Mouse (Mus musculus) cerebellum, adult 2 months (tissue): Measurements from ENCODE around the gene Slc7a1.

Source experiments
- CTCF ChIP-seq: fragments of 200-500 bp; IDR thresholded peaks from 2 replicates; pipeline ENCODE4 v1.5.1; 2011; ENCODE audit warnings: low read depth, mild to moderate bottlenecking, control low read depth, low read length, moderate library complexity, borderline replicate concordance; ENCODE audit not compliant: insufficient read depth
- POLR2A ChIP-seq: fragments of 200-500 bp; IDR thresholded peaks from 2 replicates; pipeline ENCODE4 v1.6.1; 2011; ENCODE audit warnings: low read length, control low read depth, borderline replicate concordance; ENCODE audit not compliant: insufficient read depth

GRCm38 (mm10) chr5:148412504-148412903 lies 12.8 kb upstream of the Slc7a1 start:
- TF ChIP-seq POLR2A (no peak), CTCF (no peak)
